Mouse (Mus musculus) CH12.LX (cell line): ENCODE measurements around the gene Thoc3. TPM values are rescaled to one million over a fixed set of nuclear protein-coding genes. Genes with fewer than 3 reads are reported as not detected.

Experiments used
- DNase-seq: peaks from one replicate; pipeline ENCODE4 v3.0.0-alpha.2; 2013; ENCODE audit errors: extremely low read depth
- H3K27ac ChIP-seq: 2 replicates; pipeline ENCODE4 v1.5.1; 2012; ENCODE audit warnings: low read depth, mild to moderate bottlenecking, control low read depth, moderate library complexity; ENCODE audit not compliant: insufficient read depth
- H3K27me3 ChIP-seq: replicated peaks from 2 replicates; pipeline ENCODE3; 2012; ENCODE audit warnings: inconsistent platforms
- H3K36me3 ChIP-seq, 2 experiments: replicated peaks in 1 of 2; 2 replicates each; pipeline versions ENCODE3 to v1.6.1; 2012; ENCODE audit warnings: inconsistent platforms in 1 of 2, low read length in 1 of 2, mild to moderate bottlenecking in 1 of 2, mixed read lengths in 1 of 2, moderate library complexity in 1 of 2; ENCODE audit not compliant: control insufficient read depth in 1 of 2, insufficient read depth in 1 of 2
- H3K4me1 ChIP-seq, 2 experiments: 2 replicates each; pipeline ENCODE4 v1.6.1; 2012; ENCODE audit warnings: inconsistent platforms in 1 of 2, moderate library complexity in 1 of 2; ENCODE audit not compliant: insufficient read depth in 2 of 2, control insufficient read depth in 1 of 2
- H3K4me2 ChIP-seq: 2 replicates; pipeline ENCODE4 v1.6.1; 2012; ENCODE audit warnings: low read depth, mild to moderate bottlenecking, control low read depth; ENCODE audit not compliant: poor library complexity, insufficient read depth, severe bottlenecking
- H3K4me3 ChIP-seq, 3 experiments: fragments of 150-350 bp in 1 of 3; sonication (generic) in 1 of 3; replicated peaks in 1 of 3; 2 replicates each; pipeline versions ENCODE3 to v1.5.1; 2011 to 2012; ENCODE audit warnings: low read depth in 2 of 3, low read length in 2 of 3, mild to moderate bottlenecking in 2 of 3, moderate library complexity in 2 of 3, control low read depth in 1 of 3, improper control_type of control experiment in 1 of 3, inconsistent platforms in 1 of 3, mixed read lengths in 1 of 3; ENCODE audit not compliant: poor library complexity in 1 of 3
- H3K79me2 ChIP-seq: replicated peaks from 2 replicates; pipeline ENCODE4 v1.6.1; 2012; ENCODE audit warnings: mild to moderate bottlenecking, moderate library complexity; ENCODE audit not compliant: control insufficient read depth, poor library complexity, insufficient read depth, severe bottlenecking; ENCODE audit errors: extremely low read depth
- H3K9ac ChIP-seq: 2 replicates; pipeline ENCODE4 v1.6.1; 2012; ENCODE audit warnings: low read depth, mild to moderate bottlenecking, control low read depth, moderate library complexity; ENCODE audit not compliant: insufficient read depth
- H3K9me3 ChIP-seq: replicated peaks from 2 replicates; pipeline ENCODE3; 2012; ENCODE audit warnings: low read length, inconsistent platforms, mixed read lengths
- BHLHE40 ChIP-seq: IDR thresholded peaks from 2 replicates; pipeline ENCODE4 v1.6.1; 2011; ENCODE audit warnings: mild to moderate bottlenecking, low read depth, low read length, improper control_type of control experiment
- CHD2 ChIP-seq: IDR thresholded peaks from 2 replicates; pipeline ENCODE4 v1.6.1; 2011; ENCODE audit warnings: low read length, improper control_type of control experiment
- CTCF ChIP-seq, 2 experiments: IDR thresholded peaks in 1 of 2; conservative IDR thresholded peaks in 1 of 2; 2 replicates each; pipeline ENCODE4 v1.5.1; 2011 to 2012; ENCODE audit warnings: low read depth in 2 of 2, low read length in 2 of 2, improper control_type of control experiment in 1 of 2, inconsistent platforms in 1 of 2, mild to moderate bottlenecking in 1 of 2, moderate library complexity in 1 of 2
- E2F4 ChIP-seq: IDR thresholded peaks from 2 replicates; pipeline ENCODE4 v1.6.1; 2011; ENCODE audit warnings: low read depth, low read length, improper control_type of control experiment; ENCODE audit not compliant: insufficient replicate concordance
- EP300 ChIP-seq: IDR thresholded peaks from 2 replicates; pipeline ENCODE4 v1.6.1; 2011; ENCODE audit warnings: low read length, improper control_type of control experiment
- GABPA ChIP-seq: IDR thresholded peaks from 2 replicates; pipeline ENCODE4 v1.6.1; 2012; ENCODE audit warnings: low read depth, low read length, improper control_type of control experiment, inconsistent platforms; ENCODE audit not compliant: insufficient replicate concordance
- JUND ChIP-seq: conservative IDR thresholded peaks from 2 replicates; pipeline ENCODE4 v1.6.1; 2011; ENCODE audit warnings: low read depth, low read length, improper control_type of control experiment
- MAFK ChIP-seq: IDR thresholded peaks from 2 replicates; pipeline ENCODE4 v1.6.1; 2011; ENCODE audit warnings: low read length, improper control_type of control experiment; ENCODE audit not compliant: insufficient replicate concordance
- MAX ChIP-seq: IDR thresholded peaks from 2 replicates; pipeline ENCODE4 v1.6.1; 2011; ENCODE audit warnings: low read length, improper control_type of control experiment
- MEF2A ChIP-seq: IDR thresholded peaks from 2 replicates; pipeline ENCODE4 v1.6.1; 2014; ENCODE audit warnings: low read depth, mild to moderate bottlenecking, inconsistent platforms, low read length, improper control_type of control experiment, borderline replicate concordance
- MXI1 ChIP-seq: IDR thresholded peaks from 2 replicates; pipeline ENCODE4 v1.6.1; 2011; ENCODE audit warnings: mild to moderate bottlenecking, low read depth, low read length, improper control_type of control experiment
- MYC ChIP-seq: IDR thresholded peaks from 2 replicates; pipeline ENCODE4 v1.6.1; 2011; ENCODE audit warnings: low read depth, mild to moderate bottlenecking, improper control_type of control experiment, low read length
- NELFE ChIP-seq: IDR thresholded peaks from 2 replicates; pipeline ENCODE4 v1.6.1; 2011; ENCODE audit warnings: low read depth, low read length, improper control_type of control experiment
- NRF1 ChIP-seq: IDR thresholded peaks from 2 replicates; pipeline ENCODE4 v1.6.1; 2014; ENCODE audit warnings: low read depth, mild to moderate bottlenecking, inconsistent platforms, low read length, improper control_type of control experiment, moderate library complexity
- PAX5 ChIP-seq: IDR thresholded peaks from 2 replicates; pipeline ENCODE4 v1.6.1; 2012; ENCODE audit warnings: low read length, inconsistent platforms, mixed read lengths
- RAD21 ChIP-seq: IDR thresholded peaks from 2 replicates; pipeline ENCODE4 v1.6.1; 2011; ENCODE audit warnings: low read depth, mild to moderate bottlenecking, low read length, improper control_type of control experiment, moderate library complexity
- RCOR1 ChIP-seq: conservative IDR thresholded peaks from 2 replicates; pipeline ENCODE4 v1.6.1; 2012; ENCODE audit warnings: low read depth, mild to moderate bottlenecking, inconsistent platforms, low read length, improper control_type of control experiment
- SIN3A ChIP-seq: IDR thresholded peaks from 2 replicates; pipeline ENCODE4 v1.6.1; 2012; ENCODE audit warnings: low read length, improper control_type of control experiment, inconsistent platforms
- SMC3 ChIP-seq: IDR thresholded peaks from 2 replicates; pipeline ENCODE4 v1.6.1; 2011; ENCODE audit warnings: low read depth, low read length, improper control_type of control experiment
- UBTF ChIP-seq: IDR thresholded peaks from 2 replicates; pipeline ENCODE4 v1.6.1; 2012; ENCODE audit warnings: low read depth, mild to moderate bottlenecking, inconsistent platforms, low read length, improper control_type of control experiment, moderate library complexity
- USF1 ChIP-seq: IDR thresholded peaks from 2 replicates; pipeline ENCODE4 v1.6.1; 2014; ENCODE audit warnings: low read depth, mild to moderate bottlenecking, inconsistent platforms, low read length, improper control_type of control experiment
- USF2 ChIP-seq: conservative IDR thresholded peaks from 2 replicates; pipeline ENCODE4 v1.6.1; 2011; ENCODE audit warnings: low read depth, low read length, improper control_type of control experiment
- ZKSCAN1 ChIP-seq: IDR thresholded peaks from 2 replicates; pipeline ENCODE4 v1.6.1; 2012; ENCODE audit warnings: low read depth, inconsistent platforms, low read length, improper control_type of control experiment, borderline replicate concordance
- ZMIZ1 ChIP-seq: IDR thresholded peaks from 2 replicates; pipeline ENCODE4 v1.6.1; 2012; ENCODE audit warnings: low read depth, mild to moderate bottlenecking, inconsistent platforms, low read length, improper control_type of control experiment
- ZNF384 ChIP-seq: IDR thresholded peaks from 2 replicates; pipeline ENCODE4 v1.6.1; 2012; ENCODE audit warnings: low read depth, low read length, improper control_type of control experiment, inconsistent platforms
- dilution Hi-C: fragments of 300-500 bp; cut with MboI; formaldehyde crosslinking; loops from 2 replicates; pipeline ENCODE4 v1.14.3; 2020; ENCODE audit warnings: low sequenced_read_pairs; ENCODE audit not compliant: extremely low pct_unique_long_range_greater_than_20kb, extremely low pct_ligation_motif_present
- in situ Hi-C: fragments of 300-500 bp; cut with MboI; formaldehyde crosslinking; loops from 3 replicates; pipeline ENCODE4 v1.14.3; 2019; ENCODE audit warnings: low sequenced_read_pairs, low pct_ligation_motif_present, low pct_unique_long_range_greater_than_20kb, mixed read lengths
- polyA plus RNA-seq: library from polyadenylated mRNA; unstranded; fragments of >175 nt; gene quantifications from 2 replicates; pipeline ENCODE4 v1.2.1, GENCODE M21; 2012; ENCODE audit warnings: low read depth; ENCODE audit not compliant: insufficient read length
- total RNA-seq, 2 experiments: library from RNA; depleted of rRNA; stranded (reverse); fragments of 300-350 nt in 1 of 2; fragments of >200 nt in 1 of 2; gene quantifications; 2 replicates each; pipeline ENCODE4 v1.2.3; 2012 to 2014

Gene Thoc3
- total and polyA plus RNA-seq, 3 experiments: 72.1 to 93.1 (median 77.5) TPM

- H3K9ac ChIP-seq: no peak overlapping the region
- H3K4me3 ChIP-seq: no peak overlapping the region
- TF ChIP-seq MAX: no peak
- no peak for TF ChIP-seq MAFK
- TF ChIP-seq MYC: no peak
- TF ChIP-seq ZMIZ1: no peak
- no peak for TF ChIP-seq E2F4
- no peak for TF ChIP-seq JUND
- TF ChIP-seq EP300: no peak
- TF ChIP-seq MEF2A: no peak
- no peak for TF ChIP-seq USF2
- no peak for TF ChIP-seq USF1
- TF ChIP-seq CHD2: no peak
- TF ChIP-seq CTCF (conservative IDR thresholded peaks at IDR 0.05 in 1 of 2, IDR thresholded peaks at IDR 0.05 in 1 of 2; ENCODE audit: low read depth in 2 of 2, low read length in 2 of 2): no peak
- no peaks in the 10 kb centered on the region for H3K36me3 ChIP-seq
- no peak for DNase-seq
- dilution Hi-C loops (no loop called here), in situ Hi-C loops (no loop called here)
- peaks cover 2% of the 10 kb centered on the region for H3K27me3 ChIP-seq
- H3K79me2 ChIP-seq: no peaks in the 10 kb centered on the region
- no peak overlapping the region for H3K4me2 ChIP-seq
- H3K4me1 ChIP-seq: peaks cover 0 to 32% of the 10 kb centered on the region in 2 experiments; a peak in 2 of 4 replicates
- H3K9me3 ChIP-seq: peaks cover 4% of the 10 kb centered on the region
- H3K27ac ChIP-seq: no peak overlapping the region
Observed at GRCm38 (mm10) chr13:54428771-54429170, 39.9 kb downstream of the Thoc3 start.

GRCm38 (mm10) chr13:54426781-54427655, 41.6 kb downstream of the Thoc3 start:
- Histone ChIP-seq H3K4me2 (no peak overlapping the region), H3K9ac (no peak overlapping the region), H3K27me3 (no peaks in the 10 kb centered on the region), H3K4me1 (peaks cover 0 to 32% of the 10 kb centered on the region in 2 experiments; a peak in 2 of 4 replicates), H3K27ac (no peak overlapping the region), H3K79me2 (no peaks in the 10 kb centered on the region), H3K9me3 (peaks cover 8% of the 10 kb centered on the region), H3K36me3 (no peaks in the 10 kb centered on the region), H3K4me3 (no peak overlapping the region)
- in situ Hi-C loops (no loop called here), dilution Hi-C loops (no loop called here)
- TF ChIP-seq SIN3A: no peak
- TF ChIP-seq CTCF (conservative IDR thresholded peaks at IDR 0.05 in 1 of 2, IDR thresholded peaks at IDR 0.05 in 1 of 2; ENCODE audit: low read depth in 2 of 2, low read length in 2 of 2): no peak
- no peak for TF ChIP-seq BHLHE40
- TF ChIP-seq GABPA: no peak
- no peak for TF ChIP-seq USF1
- TF ChIP-seq MYC: no peak
- no peak for TF ChIP-seq RAD21
- no peak for TF ChIP-seq MAFK
- no peak for TF ChIP-seq MXI1
- TF ChIP-seq NELFE: no peak
- TF ChIP-seq RCOR1: no peak
- TF ChIP-seq ZMIZ1: no peak
- no peak for TF ChIP-seq ZKSCAN1
- TF ChIP-seq PAX5: no peak
- TF ChIP-seq SMC3: no peak
- no peak for TF ChIP-seq NRF1
- TF ChIP-seq UBTF: no peak
- no peak for TF ChIP-seq ZNF384
- TF ChIP-seq CHD2: no peak
- no peak for DNase-seq
